Mouse (Mus musculus) erythroblast, embryonic 14.5 days (primary cell): ENCODE measurements around the gene Cnr2.

ENCODE experiments used
- GATA1 ChIP-seq: IDR thresholded peaks from 2 replicates; pipeline ENCODE4 v1.6.1; 2012; ENCODE audit warnings: low read length, inconsistent platforms, mixed read lengths
- TAL1 ChIP-seq: IDR thresholded peaks from 3 replicates; pipeline ENCODE4 v1.6.1; 2012; ENCODE audit warnings: low read length, inconsistent platforms, mixed read lengths

- TF ChIP-seq TAL1 (no peak), GATA1 (no peak)
These were observed 21.5 kb upstream of the Cnr2 start, which contains the start of gene Pnrc2 for GRCm38 (mm10) chr4:135873526-135874202.
